12 mouse cellular contexts compared by ENCODE assay signal in the genomic region with DNA sequence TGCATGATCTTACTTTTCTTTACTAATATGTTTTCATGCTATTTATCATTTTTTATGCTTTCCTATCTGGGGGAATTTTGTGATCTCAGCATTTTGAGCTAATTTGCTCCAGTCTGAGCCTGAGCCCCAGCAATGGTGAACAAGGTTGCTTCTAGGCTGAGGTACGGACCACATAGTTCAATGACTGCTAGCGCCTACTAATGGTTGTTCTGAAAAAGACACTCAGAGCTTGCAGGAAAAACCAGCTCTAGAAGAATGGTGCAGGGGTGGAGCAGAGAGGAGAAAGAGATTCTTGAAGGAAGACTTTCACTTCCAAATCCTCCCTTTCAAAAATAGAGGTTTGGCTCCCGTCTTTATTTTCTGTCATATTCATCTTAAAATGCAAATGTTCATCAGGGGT. TPM values are rescaled to one million over a fixed set of nuclear protein-coding genes. Genes with fewer than 3 reads are reported as not detected.
DNase-seq lines count a peak whose midpoint lies in the region; ATAC-seq and TF ChIP-seq lines count a peak whose summit lies in the region.
"Had no signal": no experiment of that assay in that cellular context is flagged by ENCODE, and none has a peak within 500 bp of the region (broad histone marks: within the 10 kb centered on the region; RNA-seq: fewer than 3 reads in every experiment).

No protein-coding gene starts in this region.

- H3K4me2 ChIP-seq in hindbrain, embryonic 11.5 days (replicated peaks; ENCODE audit: low read depth, low read length), result no peak overlapping the region
- no peak overlapping the region for H3K4me2 ChIP-seq in midbrain, postnatal 0 days (ENCODE audit: low read depth, low read length, poor library complexity, severe bottlenecking)
- no peak overlapping the region for H3K4me2 ChIP-seq in midbrain, embryonic 11.5 days
- H3K4me2 ChIP-seq: embryonic facial prominence, embryonic 15.5 days; neural tube, embryonic 13.5 days had no signal

- peak; percentile 55 for DNase-seq in hindbrain, embryonic 11.5 days (ENCODE audit: low spot score)
- DNase-seq in hindbrain, embryonic 10.5 days (ENCODE audit: low spot score), result no peak
- DNase-seq in midbrain, postnatal 0 days (ENCODE audit: low spot score), result peak; percentile 55
- DNase-seq in midbrain, embryonic 11.5 days (ENCODE audit: low spot score, missing footprints), result no peak
- peak; percentile 14 for DNase-seq in NIH3T3 (ENCODE audit: low read depth)
- DNase-seq in retina, postnatal 1 day, result peak; percentile 61
- no peak for DNase-seq in right cerebral cortex, postnatal 14 days
- no peak for DNase-seq in gastrocnemius, postnatal 4 days (ENCODE audit: low spot score in 2 of 2)
- DNase-seq: thymus, postnatal 25 days had no signal

- H3K36me3 ChIP-seq in hindbrain, embryonic 11.5 days (ENCODE audit: control insufficient read depth, insufficient read depth, low read length), result no peaks in the 10 kb centered on the region
- H3K36me3 ChIP-seq in hindbrain, embryonic 10.5 days, result no peaks in the 10 kb centered on the region
- no peaks in the 10 kb centered on the region for H3K36me3 ChIP-seq in midbrain, postnatal 0 days (ENCODE audit: insufficient read depth, low read length)
- no peaks in the 10 kb centered on the region for H3K36me3 ChIP-seq in midbrain, embryonic 11.5 days (ENCODE audit: control insufficient read depth, insufficient read depth, low read length)
- H3K36me3 ChIP-seq: embryonic facial prominence, embryonic 15.5 days; neural tube, embryonic 13.5 days had no signal

- WGBS in hindbrain, embryonic 11.5 days, result 12% methylated on average over 3 of the region's 3 CpGs
- 23% methylated on average over 3 of the region's 3 CpGs for WGBS in hindbrain, embryonic 10.5 days
- 13% methylated on average over 3 of the region's 3 CpGs for WGBS in midbrain, postnatal 0 days
- 14% methylated on average over 3 of the region's 3 CpGs for WGBS in midbrain, embryonic 11.5 days

- no peaks in the 10 kb centered on the region for H3K4me1 ChIP-seq in hindbrain, embryonic 11.5 days (replicated peaks; ENCODE audit: control insufficient read depth, insufficient read depth, low read length)
- H3K4me1 ChIP-seq in hindbrain, embryonic 10.5 days (replicated peaks), result peaks cover 19% of the 10 kb centered on the region
- H3K4me1 ChIP-seq in midbrain, postnatal 0 days (ENCODE audit: insufficient read depth, low read length), result 0 out of 2 replicates have a peak, but pooled peaks cover 3% of the 10 kb centered on the region
- peaks cover 8% of the 10 kb centered on the region; the same call in 1 of the 2 replicates for H3K4me1 ChIP-seq in midbrain, embryonic 11.5 days (ENCODE audit: control insufficient read depth, insufficient read depth, low read length)

- H3K4me3 ChIP-seq in hindbrain, embryonic 11.5 days (ENCODE audit: low read depth, low read length), result no peak overlapping the region
- H3K4me3 ChIP-seq in hindbrain, embryonic 10.5 days, result no peak overlapping the region
- H3K4me3 ChIP-seq in midbrain, postnatal 0 days (ENCODE audit: low read depth, low read length), result no peak overlapping the region
- no peak overlapping the region for H3K4me3 ChIP-seq in midbrain, embryonic 11.5 days (ENCODE audit: low read depth, low read length)
- H3K4me3 ChIP-seq: embryonic facial prominence, embryonic 15.5 days; neural tube, embryonic 13.5 days had no signal

- peaks cover 16% of the 10 kb centered on the region for H3K27me3 ChIP-seq in hindbrain, embryonic 11.5 days (ENCODE audit: control insufficient read depth, insufficient read depth, low read length)
- peaks cover 42% of the 10 kb centered on the region for H3K27me3 ChIP-seq in hindbrain, embryonic 10.5 days (ENCODE audit: insufficient read depth, poor library complexity, severe bottlenecking)
- peaks cover 13% of the 10 kb centered on the region; the same call in 1 of the 2 replicates for H3K27me3 ChIP-seq in midbrain, postnatal 0 days (ENCODE audit: insufficient read depth, low read length)
- peaks cover 13% of the 10 kb centered on the region for H3K27me3 ChIP-seq in midbrain, embryonic 11.5 days (ENCODE audit: control insufficient read depth, insufficient read depth, low read length)

- peak; percentile 69 for TF ChIP-seq CTCF in midbrain, postnatal 0 days (IDR thresholded peaks at IDR 0.05)

- no peak overlapping the region for H3K9ac ChIP-seq in hindbrain, embryonic 11.5 days (ENCODE audit: low read depth, low read length)
- H3K9ac ChIP-seq in midbrain, postnatal 0 days (replicated peaks; ENCODE audit: low read length, poor library complexity, severe bottlenecking), result no peak overlapping the region
- H3K9ac ChIP-seq in midbrain, embryonic 11.5 days (ENCODE audit: low read length), result no peak overlapping the region
- H3K9ac ChIP-seq: embryonic facial prominence, embryonic 15.5 days; neural tube, embryonic 13.5 days had no signal

- no peak for ATAC-seq in hindbrain, embryonic 11.5 days (ENCODE audit: low FRiP score)
- no peak for ATAC-seq in midbrain, postnatal 0 days (ENCODE audit: low FRiP score)
- ATAC-seq in midbrain, embryonic 11.5 days (ENCODE audit: low FRiP score), result no peak

- no peak overlapping the region for H3K27ac ChIP-seq in hindbrain, embryonic 11.5 days (ENCODE audit: low read depth, low read length)
- H3K27ac ChIP-seq in hindbrain, embryonic 10.5 days, result no peak overlapping the region
- no peak overlapping the region for H3K27ac ChIP-seq in midbrain, postnatal 0 days (ENCODE audit: low read depth, low read length)
- H3K27ac ChIP-seq in midbrain, embryonic 11.5 days (ENCODE audit: low read depth, low read length), result no peak overlapping the region
- H3K27ac ChIP-seq: embryonic facial prominence, embryonic 15.5 days; macrophage; neural tube, embryonic 13.5 days had no signal

- no peaks in the 10 kb centered on the region for H3K9me3 ChIP-seq in hindbrain, embryonic 11.5 days (ENCODE audit: control insufficient read depth, low read length)
- no peaks in the 10 kb centered on the region for H3K9me3 ChIP-seq in hindbrain, embryonic 10.5 days
- no peaks in the 10 kb centered on the region for H3K9me3 ChIP-seq in midbrain, postnatal 0 days (ENCODE audit: low read length)
- no peaks in the 10 kb centered on the region for H3K9me3 ChIP-seq in midbrain, embryonic 11.5 days (ENCODE audit: control insufficient read depth, low read length)
- H3K9me3 ChIP-seq: embryonic facial prominence, embryonic 15.5 days; neural tube, embryonic 13.5 days had no signal

RNA-seq across cellular contexts. Expression of a gene that starts 1.6 kb away (rescaled TPM):
- 6.8 and 7.1 TPM in 2 replicates for polyA plus RNA-seq in hindbrain, embryonic 11.5 days (2014; fragmentation: Nextera tagmentation; extraction: Ambion mirVana)
- polyA plus RNA-seq in hindbrain, embryonic 10.5 days (2016; fragmentation: Nextera tagmentation; extraction: Ambion mirVana), result 6.6 and 7.2 TPM in 2 replicates
- 2.2 and 2.4 TPM in 2 replicates for total RNA-seq in midbrain, postnatal 0 days (2014; rRNA removed)
- polyA plus RNA-seq in midbrain, postnatal 0 days (2015; fragmentation: Nextera tagmentation; extraction: Ambion mirVana), result 7.9 and 9.8 TPM in 2 replicates
- polyA plus RNA-seq in midbrain, embryonic 11.5 days (2014; fragmentation: Nextera tagmentation; extraction: Ambion mirVana), result 6.9 and 7.3 TPM in 2 replicates
- under 1 TPM; 0.65 to 0.76 TPM for total RNA-seq in gastrocnemius, postnatal 4 days (2021)

Comparison
In these comparisons a context has a peak if more than half of its experiments do, and no peak if none do; other contexts are left out.
1. DNase-seq: peak in hindbrain, embryonic 11.5 days (single experiment), midbrain, postnatal 0 days (single experiment), NIH3T3 (single experiment) and retina, postnatal 1 day (single experiment); none in hindbrain, embryonic 10.5 days (single experiment), midbrain, embryonic 11.5 days (single experiment), right cerebral cortex, postnatal 14 days (single experiment) and gastrocnemius, postnatal 4 days (0 of 2).